Comparison of ENCODE assay signal across 18 mouse cellular contexts in genomic region chr15:51565543-51565942, GRCm38 (mm10).
"Had no signal": no experiment of that assay in that cellular context is flagged by ENCODE, and none has a peak within 500 bp of the region (broad histone marks: within the 10 kb centered on the region; RNA-seq: fewer than 3 reads in every experiment).

No protein-coding gene starts in this region.

- H3K36me3 ChIP-seq: liver, embryonic 15.5 days; lung, embryonic 15.5 days; midbrain, embryonic 13.5 days; midbrain, embryonic 15.5 days; neural tube, embryonic 12.5 days; stomach, embryonic 15.5 days had no signal

- H3K9me3 ChIP-seq: liver, embryonic 15.5 days; lung, embryonic 15.5 days; megakaryocyte, embryonic 14.5 days; midbrain, embryonic 13.5 days; midbrain, embryonic 15.5 days; neural tube, embryonic 12.5 days; stomach, embryonic 15.5 days had no signal

- H3K4me1 ChIP-seq: liver, embryonic 15.5 days; lung, embryonic 15.5 days; midbrain, embryonic 13.5 days; midbrain, embryonic 15.5 days; neural tube, embryonic 12.5 days; stomach, embryonic 15.5 days had no signal

- H3K9ac ChIP-seq: liver, embryonic 15.5 days; liver, postnatal 0 days; lung, embryonic 15.5 days; midbrain, embryonic 13.5 days; midbrain, embryonic 15.5 days; neural tube, embryonic 12.5 days; stomach, embryonic 15.5 days had no signal

- H3K4me2 ChIP-seq: liver, embryonic 15.5 days; lung, embryonic 15.5 days; midbrain, embryonic 11.5 days; midbrain, embryonic 13.5 days; midbrain, embryonic 15.5 days; neural tube, embryonic 12.5 days; stomach, embryonic 15.5 days had no signal

- H3K27me3 ChIP-seq: liver, embryonic 15.5 days; lung, embryonic 15.5 days; megakaryocyte, embryonic 14.5 days; midbrain, embryonic 13.5 days; midbrain, embryonic 15.5 days; neural tube, embryonic 12.5 days; stomach, embryonic 15.5 days had no signal

- H3K27ac ChIP-seq: liver, embryonic 15.5 days; lung, embryonic 15.5 days; macrophage; midbrain, embryonic 13.5 days; midbrain, embryonic 15.5 days; neural tube, embryonic 12.5 days; stomach, embryonic 15.5 days; stomach, postnatal 0 days had no signal

- DNase-seq: liver, postnatal 0 days; lung, adult 2 months; lung, postnatal 14 days; lung, postnatal 36 days; thymus, adult 2 months; thymus, postnatal 25 days; thymus, postnatal 4 days had no signal

- ATAC-seq: liver, postnatal 0 days; lung, postnatal 0 days; midbrain, embryonic 13.5 days; midbrain, embryonic 15.5 days had no signal

- H3K4me3 ChIP-seq: liver, embryonic 15.5 days; lung, embryonic 15.5 days; megakaryocyte, embryonic 14.5 days; midbrain, embryonic 13.5 days; midbrain, embryonic 15.5 days; neural tube, embryonic 12.5 days; stomach, embryonic 15.5 days had no signal
